Mouse (Mus musculus): Measurements from ENCODE around the gene Gm20532.

The Gm20532 gene

GRCm38 (mm10) chr2:26573807-26574206 lies 12.6 kb upstream of the Gm20532 start:
- no peak for DNase-seq (ENCODE audit: low spot score)

GRCm38 (mm10) chr2:26574862-26575261 lies 11.6 kb upstream of the Gm20532 start:
- no peak for DNase-seq (ENCODE audit: low spot score)

- DNase-seq (ENCODE audit: low spot score): no peak
Observed at GRCm38 (mm10) chr2:26575378-26575777, 11.1 kb upstream of the Gm20532 start.

GRCm38 (mm10) chr2:26575865-26576264 lies 10.6 kb upstream of the Gm20532 start:
- no peak for DNase-seq (ENCODE audit: low spot score)

GRCm38 (mm10) chr2:26576462-26576861 lies 10.0 kb upstream of the Gm20532 start:
- no peak for DNase-seq (ENCODE audit: low spot score)

GRCm38 (mm10) chr2:26578369-26578768 lies 8.1 kb upstream of the Gm20532 start:
- DNase-seq (ENCODE audit: low spot score): no peak

GRCm38 (mm10) chr2:26579714-26580113 lies 6.7 kb upstream of the Gm20532 start, which contains the start of gene Egfl7:
Gene Egfl7, plus strand, starts transcription at chr2:26580014.
- no peak for DNase-seq (ENCODE audit: low spot score)

GRCm38 (mm10) chr2:26580751-26581150 lies 5.7 kb upstream of the Gm20532 start:
- no peak for DNase-seq (ENCODE audit: low spot score)

GRCm38 (mm10) chr2:26582203-26582602 lies 4.2 kb upstream of the Gm20532 start:
- DNase-seq (ENCODE audit: low spot score): no peak

GRCm38 (mm10) chr2:26582741-26583140 lies 3.7 kb upstream of the Gm20532 start:
- no peak for DNase-seq (ENCODE audit: low spot score)

GRCm38 (mm10) chr2:26583640-26584039 lies 2.8 kb upstream of the Gm20532 start:
- DNase-seq (ENCODE audit: low spot score): no peak

GRCm38 (mm10) chr2:26585713-26586112 lies 726 bp upstream of the Gm20532 start:
- DNase-seq (ENCODE audit: low spot score): no peak

- DNase-seq (ENCODE audit: low spot score): no peak
Observed at GRCm38 (mm10) chr2:26587044-26587405, 586 bp downstream of the Gm20532 start.

GRCm38 (mm10) chr2:26588573-26588972 lies 2.1 kb downstream of the Gm20532 start:
- DNase-seq (ENCODE audit: low spot score): no peak

GRCm38 (mm10) chr2:26589284-26589683 lies 2.8 kb downstream of the Gm20532 start:
- no peak for DNase-seq (ENCODE audit: low spot score)

GRCm38 (mm10) chr2:26590282-26590681 lies 3.8 kb downstream of the Gm20532 start:
- no peak for DNase-seq (ENCODE audit: low spot score)

- no peak for DNase-seq (ENCODE audit: low spot score)
Observed at GRCm38 (mm10) chr2:26590962-26591361, 4.5 kb downstream of the Gm20532 start.

GRCm38 (mm10) chr2:26591416-26591815 lies 5.0 kb downstream of the Gm20532 start:
- no peak for DNase-seq (ENCODE audit: low spot score)

GRCm38 (mm10) chr2:26593211-26594021 lies 7.0 kb downstream of the Gm20532 start:
- no peak for DNase-seq (ENCODE audit: low spot score)

GRCm38 (mm10) chr2:26594022-26594346 lies 7.5 kb downstream of the Gm20532 start:
- no peak for DNase-seq (ENCODE audit: low spot score)

GRCm38 (mm10) chr2:26594461-26594933 lies 8.1 kb downstream of the Gm20532 start:
- DNase-seq (ENCODE audit: low spot score): no peak

- DNase-seq (ENCODE audit: low spot score): no peak
Observed at GRCm38 (mm10) chr2:26594934-26595724, 8.7 kb downstream of the Gm20532 start.

GRCm38 (mm10) chr2:26595725-26596435 lies 9.4 kb downstream of the Gm20532 start:
- DNase-seq (ENCODE audit: low spot score): no peak
